Mouse (Mus musculus) adrenal gland, adult 8-10 months (tissue): ENCODE measurements around the gene Abcc6. TPM values are rescaled to one million over a fixed set of nuclear protein-coding genes. Genes with fewer than 3 reads are reported as not detected.

ENCODE experiments used
- DNase-seq: peaks from one replicate; pipeline ENCODE4 v3.0.0; 2022
- total RNA-seq, 4 experiments: library from RNA; stranded (reverse); gene quantifications; 2 replicates each; pipeline ENCODE4 v1.2.4; 2022

The Abcc6 gene
- under 1 TPM; 0.08 to 0.31 (median 0.15) TPM for total RNA-seq

DNA sequence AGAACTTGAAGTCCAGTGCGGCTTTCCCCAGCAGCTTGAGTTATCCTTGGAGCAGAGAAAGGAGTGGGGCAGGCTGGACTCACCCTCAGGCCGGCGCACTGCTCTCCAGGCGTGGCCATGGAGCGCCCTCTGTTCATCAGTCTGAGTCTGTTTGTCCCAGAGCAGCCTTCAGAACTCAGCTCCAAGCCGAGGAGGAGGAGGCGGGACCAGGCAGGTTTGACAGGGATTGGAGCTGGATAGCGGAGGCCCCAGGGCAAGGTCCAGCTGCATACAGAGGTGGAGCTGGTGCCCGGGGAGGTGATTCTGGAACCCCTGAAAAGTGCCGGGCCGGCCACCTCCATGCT is at the start of gene Abcc6:
Gene Abcc6, minus strand, starts transcription at position 158 of the 344 bp plus-strand sequence.
- DNase-seq: no peak

DNA sequence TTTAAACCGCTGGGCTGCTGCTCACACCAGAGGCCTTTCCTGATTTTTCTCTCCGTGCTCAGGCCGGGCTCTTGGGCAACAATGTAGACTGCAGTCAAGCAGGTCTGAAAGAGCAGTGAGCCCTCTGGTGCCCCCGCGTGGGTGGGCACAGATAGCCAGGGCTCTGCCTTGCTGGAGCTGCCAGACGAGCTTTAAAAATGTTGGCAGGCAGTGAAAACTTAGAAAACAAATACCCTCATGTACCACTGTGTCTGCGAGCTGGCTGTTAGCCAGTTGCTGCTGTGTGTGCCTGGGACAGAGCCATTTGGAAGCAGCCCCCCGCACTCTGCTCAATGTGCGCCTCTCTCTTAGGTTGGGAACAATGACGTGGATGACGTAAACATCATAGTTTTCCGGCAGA is 47.6 kb upstream of the Abcc6 start:
- DNase-seq: no peak

DNA sequence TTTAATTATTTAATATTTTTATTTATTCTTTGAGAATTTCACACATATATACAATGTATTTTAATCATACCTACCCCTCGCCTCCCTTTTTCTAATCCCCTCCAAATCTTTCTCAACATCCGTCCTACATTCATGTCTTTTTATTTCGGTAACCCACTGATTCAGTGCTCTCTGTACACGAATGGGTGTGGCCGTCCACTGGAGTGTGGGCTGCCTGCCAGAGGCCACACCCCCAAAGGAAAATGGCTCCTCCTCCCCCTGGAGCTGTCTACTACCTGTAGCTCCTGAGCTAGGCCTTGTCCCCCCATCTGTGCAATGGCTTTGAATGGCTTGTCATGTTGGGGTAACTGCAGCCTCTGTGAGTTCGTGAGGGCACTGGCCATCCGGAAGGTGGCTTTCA is 46.7 kb upstream of the Abcc6 start:
- DNase-seq: no peak

GRCm38 (mm10) chr7:46068831-46069230 is 38.7 kb upstream of the Abcc6 start:
- no peak for DNase-seq

DNA sequence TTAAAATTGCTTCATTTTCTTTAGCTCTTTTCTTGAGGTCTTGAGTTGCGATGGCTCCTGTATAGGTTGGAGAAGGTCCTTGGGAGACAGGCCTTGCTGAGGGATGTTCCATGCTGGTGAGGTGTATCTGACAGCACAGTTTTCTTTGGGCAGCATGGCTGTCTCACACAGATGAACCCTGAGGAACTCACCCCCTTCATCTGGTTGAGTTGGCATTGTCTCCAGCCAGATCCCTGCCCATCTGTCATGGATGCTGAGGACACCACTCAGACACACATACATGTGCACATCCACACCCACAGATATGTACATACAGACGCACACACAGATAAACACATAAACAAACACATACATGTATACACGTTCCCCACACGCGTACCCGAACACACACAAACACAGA is 33.2 kb upstream of the Abcc6 start:
- no peak for DNase-seq

- DNase-seq: no peak
Measured at GRCm38 (mm10) chr7:46061614-46062013, 31.5 kb upstream of the Abcc6 start.

DNA sequence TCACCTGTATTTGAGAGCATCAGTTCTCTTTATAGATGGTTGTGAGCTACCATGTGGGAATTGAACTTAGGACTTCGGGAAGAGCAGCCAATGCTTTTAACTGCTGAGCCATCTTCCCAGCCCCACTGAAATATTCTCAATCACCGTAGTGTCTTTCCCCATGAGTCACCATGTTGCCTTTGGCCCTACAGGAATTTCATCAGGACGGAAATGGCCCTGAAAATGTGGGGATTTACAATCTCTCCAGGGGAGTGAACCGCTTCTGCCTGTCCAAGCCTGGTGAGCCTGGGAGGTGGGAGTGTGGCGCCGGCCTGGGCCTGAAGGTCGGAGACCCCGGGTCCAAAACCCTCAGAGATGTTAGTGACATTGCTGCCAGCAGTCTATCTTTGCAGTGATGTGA is 30.6 kb upstream of the Abcc6 start:
- peak; percentile 27 for DNase-seq

GRCm38 (mm10) chr7:46058882-46059281 is 28.8 kb upstream of the Abcc6 start:
- no peak for DNase-seq

DNA sequence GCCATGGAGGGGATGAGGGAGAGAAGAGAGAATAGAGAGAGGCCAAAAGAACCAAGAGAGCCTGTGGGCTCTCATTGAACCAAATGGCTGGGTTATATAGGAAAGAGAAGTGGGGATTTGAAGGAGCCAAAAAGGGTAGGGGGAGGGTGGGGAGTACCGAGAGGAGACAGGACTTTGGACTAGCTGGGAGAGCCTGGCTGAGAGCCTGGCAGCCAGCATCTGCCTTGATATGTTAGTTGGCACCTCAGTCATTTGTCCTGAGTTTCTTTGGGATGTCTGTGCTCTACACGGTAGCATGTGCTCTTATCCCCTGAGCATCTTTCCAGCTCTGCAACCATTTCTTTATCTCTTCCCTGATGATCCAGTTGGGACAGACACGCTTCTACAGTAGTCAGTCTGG is 23.5 kb upstream of the Abcc6 start:
- no peak for DNase-seq

DNA sequence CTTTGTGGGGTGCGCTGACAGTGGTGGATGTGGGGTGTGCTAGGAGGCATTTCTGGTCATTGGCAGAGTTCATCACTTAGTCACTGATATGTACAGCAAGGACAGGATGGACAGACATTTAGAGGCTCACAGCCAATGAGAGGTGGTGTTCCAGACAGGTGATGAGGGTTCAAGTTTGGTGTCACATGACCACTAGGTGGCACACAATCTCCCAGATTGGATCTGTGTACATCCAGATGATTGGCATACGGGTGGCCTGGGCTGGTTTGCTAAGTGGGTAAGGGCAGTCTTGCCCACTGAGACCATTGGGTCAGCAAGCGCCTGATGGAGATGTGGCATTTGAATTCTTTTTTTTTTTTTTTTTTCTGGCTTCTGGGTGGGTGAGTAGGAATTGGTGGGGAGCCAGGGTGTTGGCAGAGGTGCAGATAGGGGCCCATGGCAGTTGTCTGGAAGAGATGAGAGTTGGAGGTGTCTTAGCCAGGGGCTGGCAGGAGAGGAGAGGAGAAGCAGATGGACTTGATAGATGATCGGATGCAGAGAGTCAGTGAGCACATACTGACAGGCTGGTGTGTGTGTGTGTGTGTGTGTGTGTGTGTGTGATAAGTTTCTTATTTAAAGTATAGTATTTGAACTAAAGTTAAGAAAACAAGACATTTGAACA is 22.2 kb upstream of the Abcc6 start:
- no peak for DNase-seq

DNA sequence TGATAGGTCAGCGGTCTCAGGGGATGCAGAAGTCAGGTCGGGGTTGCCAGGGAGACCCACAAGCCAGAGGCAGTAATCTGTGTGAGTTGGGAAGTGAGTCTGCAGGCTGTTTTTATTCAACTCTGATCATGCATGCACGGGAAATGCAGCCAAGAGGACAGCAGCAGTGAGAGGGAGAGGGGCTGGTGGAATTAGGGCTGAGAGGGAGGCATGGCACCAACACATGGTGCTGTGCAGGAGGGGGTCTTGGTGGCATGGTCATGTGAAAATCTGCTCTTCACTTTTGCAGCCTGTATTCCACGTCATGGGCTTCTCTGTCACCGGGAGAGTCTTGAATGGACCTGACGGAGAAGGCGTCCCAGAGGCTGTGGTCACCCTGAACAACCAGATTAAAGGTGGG is 19.9 kb upstream of the Abcc6 start:
- DNase-seq: no peak

DNA sequence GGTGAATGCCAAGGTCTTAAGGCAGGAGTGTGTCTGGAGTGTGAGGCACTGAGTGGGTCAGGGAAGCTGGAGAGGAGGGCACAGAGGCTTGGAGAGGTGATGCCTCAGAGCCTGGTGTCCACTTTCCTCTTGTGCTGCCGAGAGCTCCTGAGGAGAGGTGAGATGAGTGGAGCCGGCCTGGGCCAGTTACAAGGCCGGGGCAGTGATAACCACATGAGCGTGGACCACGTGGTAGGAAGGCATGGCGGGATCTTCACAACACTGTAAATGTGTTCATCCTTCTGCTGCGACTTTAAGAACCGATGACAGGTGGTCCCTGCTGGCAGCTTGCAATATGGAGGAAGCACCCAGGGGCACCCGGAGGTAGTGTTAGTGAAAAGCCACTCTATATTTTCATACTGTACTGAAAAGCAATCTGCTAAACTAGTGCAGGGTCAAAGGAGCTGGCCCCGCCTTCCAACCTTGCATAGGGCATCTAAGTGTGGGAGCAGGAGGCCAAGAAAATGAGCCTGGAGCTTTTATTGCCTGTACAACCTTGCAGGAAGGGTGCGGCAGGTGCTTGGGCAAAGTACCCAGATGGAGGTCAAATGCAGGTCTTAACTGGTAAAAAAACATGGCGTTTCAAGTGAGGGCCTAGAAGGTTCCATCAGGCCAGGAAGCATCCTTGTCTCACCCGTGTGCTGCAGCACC is 17.9 kb upstream of the Abcc6 start:
- DNase-seq: no peak

- DNase-seq: no peak
Measured at GRCm38 (mm10) chr7:46045882-46046281, 15.8 kb upstream of the Abcc6 start.

DNA sequence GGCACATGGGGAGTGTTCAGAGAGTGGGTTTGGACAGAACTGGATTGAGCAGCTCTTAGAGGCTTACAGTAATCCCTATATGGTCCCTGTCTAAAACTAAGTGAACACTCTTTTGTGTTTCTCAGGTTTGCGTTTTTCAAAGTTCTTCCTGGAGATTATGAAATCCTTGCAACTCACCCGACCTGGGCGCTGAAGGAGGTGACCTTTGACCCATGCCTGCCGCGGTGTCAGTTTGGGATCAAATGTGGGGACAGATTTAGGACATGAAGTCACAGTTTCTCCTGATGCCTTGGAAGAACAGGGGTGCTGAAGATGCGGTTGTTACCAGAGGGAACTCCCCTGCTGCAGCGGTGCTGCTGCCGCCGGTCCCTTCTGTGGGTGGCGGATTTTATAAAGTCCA is 14.0 kb upstream of the Abcc6 start:
- no peak for DNase-seq

GRCm38 (mm10) chr7:46039873-46040272 is 9.8 kb upstream of the Abcc6 start:
- DNase-seq: no peak

GRCm38 (mm10) chr7:46037433-46037832 is 7.3 kb upstream of the Abcc6 start:
- DNase-seq: no peak

- no peak for DNase-seq
Measured at GRCm38 (mm10) chr7:46035468-46035867, 5.4 kb upstream of the Abcc6 start.

DNA sequence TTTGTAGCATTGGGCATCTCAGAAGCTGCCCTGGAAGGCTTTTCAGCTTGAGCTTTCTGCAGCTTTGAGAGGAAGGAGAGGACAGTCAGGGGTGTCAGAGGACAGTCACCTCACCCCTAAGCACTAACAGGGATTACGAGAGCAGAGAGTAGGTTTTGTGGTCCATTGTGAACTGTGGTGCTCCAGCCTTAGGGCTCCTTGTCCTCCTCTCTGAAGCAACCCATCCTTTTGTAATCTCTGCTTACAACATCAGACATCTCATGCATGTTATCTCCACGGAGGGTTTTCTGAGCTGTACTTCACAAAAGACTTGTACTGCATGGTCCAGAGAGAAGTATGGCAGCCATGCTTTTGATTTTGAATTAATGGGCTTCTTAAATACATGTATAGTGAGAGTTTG is 4.9 kb upstream of the Abcc6 start:
- DNase-seq: no peak

DNA sequence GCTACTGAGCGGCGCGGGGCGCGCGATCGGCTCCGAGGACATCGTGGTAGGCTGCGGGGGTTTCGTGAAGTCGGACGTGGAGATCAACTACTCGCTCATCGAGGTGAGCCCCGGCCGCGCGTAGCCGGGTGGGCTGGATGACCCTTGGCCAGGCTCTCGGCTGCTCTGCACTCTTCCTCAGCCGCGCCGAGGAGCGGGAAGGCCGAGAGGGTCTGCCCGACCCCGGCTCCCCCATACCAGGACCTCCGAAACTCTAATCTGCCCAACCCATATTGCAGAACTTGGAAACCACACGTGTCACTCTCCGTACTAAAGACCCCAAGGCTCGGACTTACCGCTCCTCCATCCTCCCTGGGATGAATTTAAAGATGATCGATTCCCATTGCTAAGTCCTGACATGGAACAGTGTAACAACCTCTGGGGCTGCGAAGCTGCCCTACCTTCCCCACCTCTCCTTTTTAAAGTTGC is 3.8 kb upstream of the Abcc6 start:
- no peak for DNase-seq

- DNase-seq: peak; percentile 93
Measured at GRCm38 (mm10) chr7:46033109-46033869, 3.2 kb upstream of the Abcc6 start, which contains the start of gene Nomo1. Nomo1 (plus strand) TSS chr7:46033698.

GRCm38 (mm10) chr7:46031075-46031474 is 973 bp upstream of the Abcc6 start:
- DNase-seq: no peak

DNA sequence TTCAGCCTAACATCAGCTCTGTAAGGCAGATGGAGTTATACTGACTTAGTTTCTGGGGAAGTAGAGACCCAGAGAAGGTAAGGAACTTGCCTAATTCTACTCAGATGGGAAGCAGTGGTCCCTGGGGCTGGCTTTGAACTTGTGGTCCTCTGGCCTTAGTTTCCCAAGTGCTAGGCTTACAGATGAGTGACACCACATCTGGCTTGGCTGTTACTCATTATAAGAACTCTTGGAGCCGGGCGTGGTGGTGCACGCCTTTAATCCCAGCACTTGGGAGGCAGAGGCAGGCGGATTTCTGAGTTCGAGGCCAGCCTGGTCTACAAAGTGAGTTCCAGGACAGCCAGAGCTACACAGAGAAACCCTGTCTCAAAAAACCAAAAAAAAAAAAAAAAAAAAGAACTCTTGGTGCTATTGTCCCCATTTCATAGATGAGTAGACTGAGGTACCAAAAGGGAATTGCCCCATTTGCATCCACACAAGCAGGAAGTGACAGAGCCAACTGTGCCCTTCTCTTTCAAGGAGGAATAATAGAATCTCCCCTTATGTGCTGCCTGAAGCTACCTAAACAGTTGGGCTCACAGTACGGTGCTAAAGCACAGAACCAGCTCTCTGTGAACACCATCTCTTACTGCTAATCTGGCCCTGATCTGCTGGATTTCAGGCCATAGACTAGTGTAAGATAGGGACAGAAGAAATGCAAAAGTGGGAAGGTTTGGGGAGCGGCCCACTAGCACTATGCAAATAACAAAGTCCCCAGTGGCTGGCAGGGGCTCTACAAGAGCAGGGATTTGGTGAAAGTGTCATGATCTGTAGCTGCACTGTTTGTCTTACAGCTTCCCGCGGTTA is 580 bp downstream of the Abcc6 start:
- no peak for DNase-seq

- DNase-seq: no peak
Measured at GRCm38 (mm10) chr7:46028681-46029080, 1.4 kb downstream of the Abcc6 start.
